Mouse (Mus musculus): ENCODE data around the gene Exoc8. TPM values are rescaled to one million over a fixed set of nuclear protein-coding genes. Genes with fewer than 3 reads are reported as not detected.

The Exoc8 gene
- polyA plus RNA-seq, 1 experiment from 2014 or later, result 12.7 TPM

DNA sequence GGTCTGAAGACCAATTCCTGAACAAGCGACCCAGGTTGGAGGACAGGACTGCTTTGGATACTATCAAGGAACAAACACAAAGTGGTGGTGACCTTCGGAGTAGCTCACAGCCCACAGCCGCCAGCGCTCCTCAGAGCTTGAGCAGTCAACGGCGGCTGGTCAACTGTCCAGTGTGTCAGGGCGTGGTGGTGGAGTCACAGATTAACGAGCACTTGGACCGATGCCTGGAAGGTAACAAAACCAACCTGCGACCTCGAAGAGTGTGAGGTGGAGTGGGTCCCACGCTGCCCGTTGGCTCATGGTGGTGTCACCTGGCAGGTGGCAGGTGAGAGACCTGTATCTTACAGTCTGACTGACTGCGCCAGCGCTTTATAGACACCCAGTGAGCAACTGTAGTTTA lies 5.7 kb upstream of the Exoc8 start:
- Histone ChIP-seq H3K27ac (replicated peaks) (no peak overlapping the region), H3K9ac (replicated peaks) (no peak overlapping the region), H3K4me3 (replicated peaks) (no peak overlapping the region), H3K27me3 (replicated peaks) (no peaks in the 10 kb centered on the region), H3K36me3 (peaks cover 72% of the 10 kb centered on the region), H3K9me3 (replicated peaks) (no peaks in the 10 kb centered on the region), H3K4me1 (peaks cover 23% of the 10 kb centered on the region), H3K4me2 (no peak overlapping the region)
- no peak for ATAC-seq (ENCODE audit: low FRiP score)
- 95% methylated on average over 15 of the region's 15 CpGs for WGBS

DNA sequence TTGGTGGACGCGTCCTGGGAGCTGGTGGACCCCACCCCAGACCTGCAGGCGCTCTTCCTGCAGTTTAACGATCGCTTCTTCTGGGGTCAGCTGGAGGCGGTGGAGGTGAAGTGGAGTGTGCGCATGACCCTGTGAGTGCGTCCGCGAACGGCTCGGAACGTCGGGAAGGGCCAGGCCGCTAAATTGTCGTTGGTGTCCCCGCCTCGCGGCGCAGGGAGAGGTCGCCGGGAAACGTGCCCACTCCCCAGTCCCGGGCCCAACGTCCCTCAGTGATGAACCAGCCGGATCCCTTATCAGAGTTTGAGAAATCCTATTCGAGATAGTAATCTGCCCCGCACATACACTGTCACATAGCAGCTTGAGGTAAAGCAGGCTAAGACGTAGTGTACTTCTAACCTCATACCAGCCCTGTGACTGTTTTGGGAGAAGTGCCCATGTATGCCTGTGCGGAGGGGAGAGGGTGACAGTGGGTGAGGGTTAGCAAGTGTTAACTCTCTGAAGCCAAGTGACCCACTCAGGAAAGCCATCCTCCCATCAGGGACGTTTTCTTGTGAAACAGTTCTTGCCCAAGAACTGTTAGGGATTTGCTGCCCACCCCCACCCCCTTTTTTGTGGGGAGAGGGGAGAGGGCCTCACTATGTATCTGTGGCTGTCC lies 873 bp upstream of the Exoc8 start:
- Histone ChIP-seq H3K4me1 (peaks cover 48% of the 10 kb centered on the region), H3K4me2 (peak overlapping the region; percentile 83), H3K9ac (replicated peaks) (peak overlapping the region; percentile 83), H3K9me3 (replicated peaks) (no peaks in the 10 kb centered on the region), H3K36me3 (peaks cover 54% of the 10 kb centered on the region), H3K4me3 (replicated peaks) (peak overlapping the region; percentile 99), H3K27ac (replicated peaks) (peak overlapping the region; percentile 85), H3K27me3 (replicated peaks) (no peaks in the 10 kb centered on the region)
- peak; percentile 35; the same call in 1 of the 2 replicates for ATAC-seq (ENCODE audit: low FRiP score)
- WGBS, result 6% methylated on average over 31 of the region's 31 CpGs

DNA sequence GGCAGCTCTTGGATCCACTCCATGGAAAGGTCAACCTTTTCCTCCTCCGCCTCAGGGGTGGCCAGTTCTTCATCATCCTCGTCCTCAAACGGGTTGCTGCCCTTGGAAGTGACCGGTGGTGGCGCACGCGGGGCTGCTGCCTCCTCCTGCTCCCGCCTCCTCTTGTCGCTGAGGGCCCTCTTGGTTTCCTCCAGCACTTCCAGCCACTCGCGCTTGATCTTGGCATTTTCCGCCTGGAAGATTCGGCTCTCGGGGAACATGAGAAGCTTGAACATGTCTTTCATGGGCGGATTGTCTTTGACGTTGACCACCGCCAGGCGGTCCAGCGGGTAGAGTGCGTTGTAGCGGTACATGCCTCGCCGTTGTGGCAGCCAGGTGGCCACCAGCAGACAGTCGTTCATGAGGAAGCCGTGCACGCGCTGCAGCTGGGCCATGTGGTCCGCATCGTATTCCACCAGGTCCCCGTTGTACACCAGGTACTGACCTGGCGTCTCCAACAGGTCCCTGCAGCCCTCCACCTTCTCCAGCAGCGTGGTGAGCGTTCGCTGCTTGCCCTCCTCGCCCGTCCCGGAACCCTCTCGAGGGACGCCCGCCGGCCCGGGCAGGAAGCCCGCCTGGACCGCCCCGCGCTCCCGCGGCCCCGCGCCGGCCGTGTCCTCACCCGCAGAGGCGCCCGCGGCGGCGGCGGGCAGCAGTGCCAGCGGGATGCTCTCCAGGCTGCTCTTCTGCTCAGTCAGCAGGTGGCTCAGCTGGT lies 696 bp downstream of the Exoc8 start:
- WGBS, result 1% methylated on average over 60 of the region's 60 CpGs
- H3K27ac ChIP-seq (replicated peaks), result peak overlapping the region; percentile 85
- no peaks in the 10 kb centered on the region for H3K27me3 ChIP-seq (replicated peaks)
- H3K9ac ChIP-seq (replicated peaks), result peak overlapping the region; percentile 83
- peak overlapping the region; percentile 99 for H3K4me3 ChIP-seq (replicated peaks)
- H3K4me2 ChIP-seq, result peak overlapping the region; percentile 83
- H3K4me1 ChIP-seq, result peaks cover 55% of the 10 kb centered on the region
- peaks cover 47% of the 10 kb centered on the region for H3K36me3 ChIP-seq
- no peaks in the 10 kb centered on the region for H3K9me3 ChIP-seq (replicated peaks)
- peak; percentile 56 for ATAC-seq (ENCODE audit: low FRiP score)

DNA sequence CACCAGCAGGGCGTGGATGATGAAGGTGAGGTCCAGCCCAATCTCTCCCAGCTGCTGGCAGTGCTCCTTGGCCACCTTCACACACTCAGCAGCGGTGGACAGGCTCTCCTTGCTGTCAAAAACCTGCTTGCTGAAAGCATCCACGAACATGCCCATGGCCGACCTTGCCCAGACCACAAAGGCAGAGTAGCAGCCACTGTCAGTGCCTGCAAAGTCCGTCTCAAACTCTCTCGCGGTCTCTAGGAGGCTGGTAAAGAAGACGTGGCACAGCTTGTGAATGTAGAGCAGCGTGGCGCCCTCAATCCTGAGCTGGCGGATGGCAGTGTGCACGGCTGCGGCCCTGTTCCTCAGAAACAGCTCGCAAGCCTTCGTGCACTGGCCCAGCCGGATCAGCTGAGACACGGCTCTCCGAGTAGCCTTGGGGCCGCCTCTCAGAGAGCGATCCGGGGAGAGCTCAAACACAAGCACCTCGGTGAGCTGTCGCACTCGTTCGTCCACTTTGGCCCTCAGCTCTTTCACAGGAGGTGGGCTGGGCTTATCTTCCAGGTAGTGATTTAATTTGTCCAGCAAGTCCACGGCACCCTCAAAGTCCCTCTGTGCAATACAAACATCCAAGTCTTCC lies 1.4 kb downstream of the Exoc8 start:
- Histone ChIP-seq H3K36me3 (peaks cover 48% of the 10 kb centered on the region), H3K4me3 (replicated peaks) (peak overlapping the region; percentile 99), H3K9ac (replicated peaks) (peak overlapping the region; percentile 83), H3K27ac (replicated peaks) (peak overlapping the region; percentile 85), H3K27me3 (replicated peaks) (no peaks in the 10 kb centered on the region), H3K4me1 (peaks cover 55% of the 10 kb centered on the region), H3K4me2 (peak overlapping the region; percentile 83), H3K9me3 (replicated peaks) (no peaks in the 10 kb centered on the region)
- 89% methylated on average over 26 of the region's 26 CpGs for WGBS
- ATAC-seq (ENCODE audit: low FRiP score), result no peak

GRCm38 (mm10) chr8:124892596-124892995 lies 4.9 kb downstream of the Exoc8 start:
- Histone ChIP-seq H3K27me3 (replicated peaks) (no peaks in the 10 kb centered on the region), H3K9ac (replicated peaks) (no peak overlapping the region), H3K9me3 (replicated peaks) (0 out of 2 replicates have a peak, but pooled peaks cover 2% of the 10 kb centered on the region), H3K4me1 (peaks cover 38% of the 10 kb centered on the region), H3K27ac (replicated peaks) (no peak overlapping the region), H3K36me3 (peaks cover 65% of the 10 kb centered on the region), H3K4me2 (no peak overlapping the region), H3K4me3 (replicated peaks) (no peak overlapping the region)
- WGBS, result 80% methylated on average over 3 of the region's 3 CpGs
- no peak for ATAC-seq (ENCODE audit: low FRiP score)

DNA sequence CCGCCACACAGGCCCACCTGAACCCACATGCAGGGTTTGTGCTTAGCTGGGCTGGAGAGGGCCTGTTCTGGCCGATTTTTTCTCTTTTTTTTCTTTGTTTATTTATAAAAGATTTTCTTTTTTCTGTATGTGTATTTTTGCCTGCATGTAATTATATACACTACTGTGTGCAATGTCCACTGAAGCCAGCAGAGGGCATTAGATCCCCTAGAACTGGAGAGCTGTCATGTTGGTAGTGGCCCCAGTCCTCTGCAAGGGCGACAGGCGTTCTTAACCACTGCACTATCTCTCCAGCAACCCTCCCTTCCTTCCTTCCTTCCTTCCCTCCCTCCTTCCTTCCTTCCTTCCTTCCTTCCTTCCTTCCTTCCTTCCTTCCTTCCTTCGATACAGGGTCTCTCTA lies 9.1 kb downstream of the Exoc8 start:
- Histone ChIP-seq H3K36me3 (peaks cover 89% of the 10 kb centered on the region), H3K9me3 (replicated peaks) (0 out of 2 replicates have a peak, but pooled peaks cover 3% of the 10 kb centered on the region), H3K4me2 (no peak overlapping the region), H3K4me3 (replicated peaks) (no peak overlapping the region), H3K27me3 (replicated peaks) (no peaks in the 10 kb centered on the region), H3K27ac (replicated peaks) (no peak overlapping the region), H3K4me1 (peaks cover 7% of the 10 kb centered on the region; the same call in 1 of the 2 replicates), H3K9ac (replicated peaks) (no peak overlapping the region)
- no peak for ATAC-seq (ENCODE audit: low FRiP score)
- 96% methylated on average over 5 of the region's 5 CpGs for WGBS

DNA sequence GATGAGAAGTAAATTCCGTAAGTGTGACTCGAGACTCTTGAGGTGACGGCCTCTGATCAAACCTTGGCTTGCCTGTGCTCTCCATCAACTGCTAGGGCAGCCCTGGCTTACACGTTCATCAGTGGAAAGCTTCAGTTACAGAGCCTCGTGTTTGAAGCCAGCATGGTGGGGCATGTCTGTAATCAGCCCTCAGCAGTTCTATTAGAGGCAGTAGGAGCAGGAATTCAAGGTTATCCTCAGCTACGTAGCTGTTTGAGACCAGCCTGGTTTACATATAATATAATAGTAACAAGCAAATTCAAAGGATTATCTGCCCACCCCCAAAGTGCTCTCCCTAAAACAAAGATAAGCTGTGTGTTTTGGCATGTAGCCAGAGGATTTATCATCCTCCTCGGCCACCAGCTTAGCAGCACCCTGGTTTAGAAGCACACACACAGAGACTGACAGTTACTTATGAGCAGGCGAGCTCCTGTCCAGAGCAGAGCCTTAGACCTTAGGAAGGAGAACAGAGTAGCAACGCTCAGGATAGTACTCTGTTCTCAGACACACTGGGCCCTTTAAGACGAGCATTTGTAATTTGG lies 18.5 kb downstream of the Exoc8 start:
- Histone ChIP-seq H3K36me3 (peaks cover 93% of the 10 kb centered on the region), H3K4me3 (replicated peaks) (no peak overlapping the region), H3K4me2 (no peak overlapping the region), H3K9me3 (replicated peaks) (no peaks in the 10 kb centered on the region), H3K4me1 (no peaks in the 10 kb centered on the region), H3K9ac (replicated peaks) (no peak overlapping the region), H3K27ac (replicated peaks) (no peak overlapping the region), H3K27me3 (replicated peaks) (no peaks in the 10 kb centered on the region)
- WGBS, result 86% methylated on average over 10 of the region's 10 CpGs
- no peak for ATAC-seq (ENCODE audit: low FRiP score)

- H3K9me3 ChIP-seq (replicated peaks), result no peaks in the 10 kb centered on the region
- 96% methylated on average over 5 of the region's 5 CpGs for WGBS
Measured at GRCm38 (mm10) chr8:124878141-124878540, 19.4 kb downstream of the Exoc8 start.

DNA sequence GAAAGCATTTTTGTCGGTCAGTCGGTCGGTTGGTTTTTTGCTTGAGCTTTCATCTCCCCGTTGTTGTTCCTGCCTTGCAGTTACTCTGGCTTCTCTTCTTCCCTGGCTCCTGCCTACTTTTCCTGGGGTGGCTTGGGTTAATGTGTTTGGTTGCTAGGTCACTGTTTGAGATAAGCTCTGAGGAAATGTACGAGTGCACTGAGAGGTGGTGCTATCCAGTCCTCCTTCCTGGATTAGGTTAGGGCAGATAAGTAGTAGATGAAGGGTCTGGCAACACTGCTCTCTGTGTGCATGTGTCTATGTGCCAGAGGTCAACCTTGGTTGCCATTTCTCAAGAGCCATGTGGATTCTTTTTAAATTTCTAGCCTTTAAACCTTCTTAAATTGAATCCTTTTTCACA lies 24.8 kb downstream of the Exoc8 start:
- Histone ChIP-seq H3K4me1 (no peaks in the 10 kb centered on the region), H3K4me3 (replicated peaks) (no peak overlapping the region), H3K9me3 (replicated peaks) (no peaks in the 10 kb centered on the region), H3K27ac (replicated peaks) (no peak overlapping the region), H3K4me2 (no peak overlapping the region), H3K27me3 (replicated peaks) (no peaks in the 10 kb centered on the region), H3K9ac (replicated peaks) (no peak overlapping the region), H3K36me3 (peaks cover 71% of the 10 kb centered on the region)
- 96% methylated on average over 5 of the region's 5 CpGs for WGBS
- ATAC-seq (ENCODE audit: low FRiP score), result no peak

More at GRCm38 (mm10) chr8:124878141-124878540, 19.4 kb downstream of the Exoc8 start:
- Histone ChIP-seq H3K36me3 (peaks cover 93% of the 10 kb centered on the region), H3K27ac (replicated peaks) (no peak overlapping the region), H3K9ac (replicated peaks) (no peak overlapping the region), H3K4me2 (no peak overlapping the region), H3K4me1 (no peaks in the 10 kb centered on the region), H3K4me3 (replicated peaks) (no peak overlapping the region), H3K27me3 (replicated peaks) (no peaks in the 10 kb centered on the region)
- ATAC-seq (ENCODE audit: low FRiP score), result no peak

- 0 out of 2 replicates have a peak, but pooled peaks cover 3% of the 10 kb centered on the region for H3K4me1 ChIP-seq
- H3K9ac ChIP-seq (replicated peaks), result no peak overlapping the region
- WGBS, result 95% methylated on average over 7 of the region's 7 CpGs
- H3K27ac ChIP-seq (replicated peaks), result no peak overlapping the region
- peaks cover 66% of the 10 kb centered on the region for H3K36me3 ChIP-seq
- H3K9me3 ChIP-seq (replicated peaks), result no peaks in the 10 kb centered on the region
- H3K27me3 ChIP-seq (replicated peaks), result no peaks in the 10 kb centered on the region
- H3K4me2 ChIP-seq, result no peak overlapping the region
- ATAC-seq (ENCODE audit: low FRiP score), result no peak
- no peak overlapping the region for H3K4me3 ChIP-seq (replicated peaks)
Measured at GRCm38 (mm10) chr8:124872081-124872480, 25.4 kb downstream of the Exoc8 start.

DNA sequence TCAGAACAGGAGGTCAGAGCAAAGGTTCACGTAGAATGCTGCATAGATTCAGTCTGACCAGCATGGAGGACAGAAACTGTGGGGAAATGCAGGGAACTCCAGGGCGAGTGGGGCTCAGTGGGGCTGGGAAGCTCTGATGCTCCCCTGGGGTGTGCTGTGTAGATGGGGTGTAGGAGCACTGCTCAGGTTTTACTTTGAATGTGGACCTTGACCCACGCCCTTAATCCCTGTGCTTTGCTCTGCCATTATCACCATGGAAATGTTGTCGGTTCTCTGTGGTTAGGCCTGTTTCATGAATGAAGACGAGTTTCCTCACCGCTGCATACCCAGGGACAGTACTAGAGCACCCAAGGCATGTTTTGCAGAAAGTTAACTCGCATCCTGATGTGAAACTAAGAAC lies 26.0 kb downstream of the Exoc8 start:
- H3K4me1 ChIP-seq, result 0 out of 2 replicates have a peak, but pooled peaks cover 3% of the 10 kb centered on the region
- H3K9me3 ChIP-seq (replicated peaks), result no peaks in the 10 kb centered on the region
- H3K27me3 ChIP-seq (replicated peaks), result no peaks in the 10 kb centered on the region
- ATAC-seq (ENCODE audit: low FRiP score), result no peak
- H3K4me2 ChIP-seq, result no peak overlapping the region
- 96% methylated on average over 7 of the region's 7 CpGs for WGBS
- no peak overlapping the region for H3K4me3 ChIP-seq (replicated peaks)
- H3K36me3 ChIP-seq, result peaks cover 60% of the 10 kb centered on the region
- H3K27ac ChIP-seq (replicated peaks), result no peak overlapping the region
- no peak overlapping the region for H3K9ac ChIP-seq (replicated peaks)

All from neural tube, embryonic 15.5 days (tissue).